Mouse (Mus musculus) megakaryocyte-erythroid progenitor cell, adult 5-6 weeks (primary cell): Measurements from ENCODE around the gene Kmt2b. TPM values are rescaled to one million over a fixed set of nuclear protein-coding genes. Genes with fewer than 3 reads are reported as not detected.

Experiments
- ATAC-seq: replicated peaks from 2 replicates; pipeline ENCODE4 v1.8.0; 2016; ENCODE audit warnings: mild to moderate bottlenecking, inconsistent platforms; ENCODE audit not compliant: severe bottlenecking, poor library complexity, low FRiP score, low TSS enrichment
- total RNA-seq, 2 experiments: library from RNA; stranded (forward) in 1 of 2; stranded (reverse) in 1 of 2; fragments of 200-1000, 215-1000 nt in 1 of 2; fragments of >200 nt in 1 of 2; fragmentation: Nextera tagmentation in 1 of 2; gene quantifications; 2 replicates each; pipeline ENCODE4 v1.2.3; 2014 to 2017

Gene Kmt2b
- total RNA-seq, 2 experiments from 2014 or later = 17.3 to 115 TPM

DNA sequence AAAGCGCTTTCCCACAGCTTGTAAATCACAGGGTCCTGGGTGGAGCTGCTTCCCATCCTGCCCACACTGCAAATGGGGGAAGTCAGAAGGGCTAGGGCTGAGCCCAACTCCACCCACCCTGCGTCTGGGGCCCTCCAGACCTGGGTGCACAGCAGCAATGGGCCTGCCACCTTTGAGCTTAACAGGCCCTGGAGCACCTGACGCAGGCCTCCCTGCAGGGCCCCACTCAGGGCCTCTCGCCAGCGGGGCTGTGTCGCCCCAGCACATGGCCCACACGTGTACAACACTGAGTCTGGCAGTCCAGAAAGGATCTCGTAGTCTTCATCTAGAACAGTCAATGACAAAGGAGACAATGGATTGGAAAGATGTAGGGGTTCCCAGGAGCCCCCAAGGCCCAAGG lies 8.6 kb downstream of the Kmt2b start:
- ATAC-seq = no peak

GRCm38 (mm10) chr7:30572969-30573368 lies 15.6 kb downstream of the Kmt2b start:
- peak; percentile 86 for ATAC-seq

GRCm38 (mm10) chr7:30572389-30572788 lies 16.1 kb downstream of the Kmt2b start:
- peak; percentile 69 for ATAC-seq

GRCm38 (mm10) chr7:30567555-30567954 lies 21.0 kb downstream of the Kmt2b start:
- ATAC-seq = no peak

GRCm38 (mm10) chr7:30566033-30566432 lies 22.5 kb downstream of the Kmt2b start:
- no peak for ATAC-seq

GRCm38 (mm10) chr7:30564970-30565571 lies 23.5 kb downstream of the Kmt2b start, which contains the start of gene Igflr1:
Igflr1 (plus strand) TSS chr7:30565427.
- no peak for ATAC-seq

GRCm38 (mm10) chr7:30563906-30564280 lies 24.6 kb downstream of the Kmt2b start:
- ATAC-seq = no peak

DNA sequence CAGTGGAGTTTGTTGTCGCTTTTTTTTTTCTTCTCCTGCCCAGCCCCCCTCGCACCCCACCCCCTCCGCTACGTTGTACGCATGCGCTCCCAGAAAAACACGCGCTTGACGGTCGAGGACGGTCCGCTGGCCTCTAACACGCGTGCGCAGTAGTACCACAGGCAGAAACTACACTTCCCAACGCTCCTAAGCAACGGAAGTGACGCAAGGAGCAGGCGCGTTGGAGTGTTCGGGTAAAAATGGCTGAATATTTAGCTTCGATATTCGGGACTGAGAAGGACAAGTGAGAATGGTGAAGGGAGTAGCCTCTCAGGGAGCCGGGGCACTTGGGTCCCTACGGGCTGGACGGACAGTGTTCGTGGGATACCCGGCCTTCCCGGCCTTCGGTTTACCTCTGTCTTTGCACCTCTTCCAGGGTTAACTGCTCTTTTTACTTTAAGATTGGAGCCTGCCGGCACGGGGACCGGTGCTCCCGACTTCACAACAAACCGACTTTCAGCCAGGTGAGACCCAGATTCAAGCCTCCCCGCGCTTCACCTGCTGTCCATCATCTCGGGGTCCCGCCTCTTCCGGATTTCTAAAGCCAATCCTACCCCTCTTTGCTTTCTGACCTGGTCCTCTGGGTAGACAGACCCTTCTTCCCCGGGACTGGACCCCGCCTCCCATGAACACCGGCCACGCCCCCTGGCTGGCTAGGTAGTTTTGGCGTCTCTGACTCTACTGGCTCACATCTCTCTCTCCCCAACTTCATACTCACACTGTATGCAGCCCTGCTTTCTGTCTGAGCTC lies 25.2 kb downstream of the Kmt2b start, which contains the start of the genes U2af1l4, Gm49396 and Psenen:
Gene U2af1l4 (plus strand): TSS at position 185 of the 789 bp plus-strand sequence.
Gene Gm49396 (plus strand): TSS at position 228 of the 789 bp plus-strand sequence.
Gene Psenen (minus strand): TSS at position 511 of the 789 bp plus-strand sequence.
- ATAC-seq = peak; percentile 70

GRCm38 (mm10) chr7:30562526-30563116 lies 25.9 kb downstream of the Kmt2b start:
- ATAC-seq = no peak

- ATAC-seq = no peak
These were observed 28.2 kb downstream of the Kmt2b start for GRCm38 (mm10) chr7:30560296-30560695.

DNA sequence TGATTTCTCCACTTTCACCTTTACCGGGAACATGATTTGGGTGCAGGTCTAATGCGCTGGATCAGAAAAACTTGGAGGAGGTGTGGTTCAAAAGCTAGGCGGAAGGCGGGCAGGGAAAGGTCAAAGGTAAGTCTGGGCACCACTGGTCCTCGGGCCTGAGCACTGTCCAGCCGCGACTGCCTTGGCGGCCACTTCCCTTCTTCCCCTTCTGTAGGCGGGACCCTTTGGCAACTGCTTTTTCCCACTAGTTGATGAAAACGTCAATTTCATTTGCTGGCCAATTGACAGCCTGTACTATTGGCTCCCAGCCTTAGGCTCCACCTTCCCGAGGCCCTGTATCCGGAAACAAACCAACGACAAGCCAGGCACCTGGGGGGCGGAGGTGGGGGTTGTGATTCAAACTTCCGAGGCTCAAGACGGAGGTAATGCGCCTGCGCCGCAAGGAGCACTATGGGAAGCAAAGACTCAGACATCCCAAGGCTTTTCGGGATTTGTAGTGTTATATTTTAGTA lies 29.0 kb downstream of the Kmt2b start, which contains the start of gene Lin37:
Gene Lin37 (minus strand): TSS at position 396 of the 512 bp plus-strand sequence.
- ATAC-seq = peak; percentile 77

DNA sequence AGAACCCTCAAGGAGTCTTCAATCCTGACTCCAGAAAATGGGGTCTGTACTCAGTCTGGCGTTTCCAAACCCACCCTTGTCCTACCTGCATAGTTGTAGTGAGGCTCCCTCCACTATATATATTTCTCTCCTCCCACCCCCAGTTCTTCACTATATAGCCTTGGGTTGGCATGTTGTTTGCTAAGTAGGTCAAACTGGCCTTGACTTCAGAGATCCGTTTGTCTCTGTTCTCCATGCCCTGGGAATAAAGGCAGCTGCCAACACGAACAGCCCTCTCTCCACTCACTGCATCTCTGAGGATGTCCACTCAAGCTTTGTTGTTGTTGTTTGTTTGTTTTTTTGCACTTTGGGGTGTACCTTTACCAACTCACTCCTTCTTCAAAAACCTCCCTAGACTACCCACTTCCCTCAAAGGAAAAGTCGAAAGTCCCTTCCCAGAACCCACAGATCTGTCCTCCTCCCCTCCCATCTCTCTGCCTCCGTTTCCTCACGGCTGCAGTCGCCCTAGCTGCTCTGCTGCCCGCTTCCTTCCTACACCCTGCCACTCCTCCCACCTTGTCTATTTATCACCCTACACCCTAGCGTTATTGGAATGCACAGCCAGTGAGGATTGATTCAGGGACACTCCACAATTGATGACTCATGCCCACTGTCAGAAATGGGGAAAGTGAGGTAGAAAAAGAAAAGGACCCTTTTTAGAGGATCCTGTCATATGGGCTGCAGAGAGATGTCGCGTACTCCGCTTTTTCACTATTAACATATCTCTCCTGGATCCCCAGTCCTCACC lies 29.7 kb downstream of the Kmt2b start:
- ATAC-seq = no peak

DNA sequence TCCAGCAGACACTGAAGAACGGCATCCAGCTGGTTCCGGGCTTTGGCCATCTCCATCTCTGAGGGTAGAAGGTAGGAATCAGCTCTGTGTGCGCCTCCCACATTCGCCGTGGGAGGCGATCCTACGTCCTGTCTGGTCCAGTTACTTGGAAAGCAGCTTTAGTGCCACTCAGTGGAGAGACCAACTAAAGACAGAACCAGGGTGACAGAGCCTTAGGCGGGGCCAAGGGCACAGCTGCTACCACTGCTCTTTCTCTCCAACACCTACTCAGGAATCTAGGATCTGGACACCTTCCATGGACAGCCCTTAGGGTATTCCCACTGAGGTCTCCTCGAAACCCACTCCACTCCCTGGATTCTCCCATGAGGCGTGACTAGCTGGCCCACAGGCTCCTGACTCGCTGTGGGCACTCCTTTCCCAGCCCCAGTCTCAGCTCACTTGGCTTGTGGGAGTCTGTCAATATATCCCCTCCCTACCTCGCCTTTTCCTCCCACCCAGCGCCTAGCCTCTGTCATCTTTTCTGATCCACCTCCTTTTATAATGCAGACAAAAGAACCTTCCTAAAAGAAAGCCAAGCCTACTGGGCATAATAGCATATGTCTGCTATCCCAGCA lies 30.5 kb downstream of the Kmt2b start:
- ATAC-seq = no peak

DNA sequence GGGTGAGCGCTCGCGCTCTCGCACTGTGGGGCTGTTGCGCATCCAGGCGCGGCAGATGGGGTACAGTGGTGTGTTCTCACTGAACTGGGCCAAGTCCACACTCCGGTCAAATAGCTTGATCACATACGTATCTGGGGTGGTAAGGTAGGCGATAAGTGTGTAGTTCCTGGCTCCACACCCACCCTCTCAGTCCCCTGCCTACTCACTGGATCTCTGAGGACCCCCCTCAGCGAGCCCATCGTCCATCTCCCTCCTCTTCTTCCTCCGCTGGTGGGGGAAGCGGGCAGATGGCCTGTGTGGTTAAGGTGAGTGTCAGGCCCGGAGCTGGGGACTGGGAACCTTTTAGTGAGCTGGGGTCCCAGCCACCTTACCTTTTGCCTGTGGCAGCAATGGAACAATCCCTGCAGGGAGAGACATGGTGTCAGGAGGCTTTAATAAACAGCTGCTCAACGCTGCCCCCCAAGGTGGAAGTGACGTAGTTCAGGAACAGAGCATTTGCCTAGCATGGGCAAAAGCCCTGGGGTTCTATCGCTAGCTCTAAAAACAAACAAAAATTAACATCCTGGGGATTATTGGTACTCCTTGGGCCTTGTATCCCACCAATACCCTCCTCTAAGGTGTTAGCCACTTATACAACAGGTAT lies 31.5 kb downstream of the Kmt2b start:
- no peak for ATAC-seq

GRCm38 (mm10) chr7:30553810-30554584 lies 34.5 kb downstream of the Kmt2b start:
- no peak for ATAC-seq

DNA sequence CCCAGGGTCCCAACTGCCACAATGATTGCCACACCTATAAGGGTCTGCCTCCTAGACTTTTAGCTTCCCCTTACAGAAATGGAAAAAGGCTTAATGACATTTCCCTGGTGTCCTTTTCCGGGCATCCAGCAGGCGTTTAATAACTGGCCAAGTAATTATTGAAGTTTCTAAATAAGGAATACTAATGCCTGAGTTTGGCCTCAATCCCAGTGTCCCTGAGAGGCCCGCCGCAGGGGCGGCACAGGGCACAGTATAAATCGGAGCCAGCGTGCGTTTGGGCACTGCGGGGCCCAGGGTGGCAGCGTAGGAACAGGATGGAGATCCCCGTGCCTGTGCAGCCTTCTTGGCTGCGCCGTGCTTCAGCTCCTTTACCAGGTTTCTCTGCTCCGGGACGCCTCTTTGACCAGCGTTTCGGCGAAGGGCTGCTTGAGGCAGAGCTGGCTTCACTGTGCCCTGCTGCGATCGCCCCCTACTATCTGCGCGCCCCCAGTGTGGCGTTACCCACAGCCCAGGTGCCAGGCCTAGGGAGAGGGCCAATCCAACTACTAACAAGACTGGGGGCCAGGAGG lies 35.4 kb downstream of the Kmt2b start:
- ATAC-seq = 0 out of 2 replicates have a peak, but pooled peaks have one; percentile 11
